Mouse (Mus musculus) hindbrain, embryonic 15.5 days (tissue): ENCODE data around the gene Tspyl1. TPM values are rescaled to one million over a fixed set of nuclear protein-coding genes. Genes with fewer than 3 reads are reported as not detected.
A peak's percentile ranks its signal among the peaks of the same experiment; 100 is the strongest.

Experiments used
- ATAC-seq: fragments of 200-750 bp; cut with Nextera tagmentation; 2 replicates; pipeline ENCODE4 v1.8.0; 2017; ENCODE audit warnings: low read depth, moderate number of reproducible peaks, moderate TSS enrichment; ENCODE audit not compliant: low FRiP score
- H3K27ac ChIP-seq: fragments of 300-500 bp; sonication (generic); replicated peaks from 2 replicates; pipeline ENCODE4 v1.5.1; 2015; ENCODE audit warnings: mild to moderate bottlenecking, inconsistent platforms
- H3K27me3 ChIP-seq: fragments of 300-500 bp; sonication (generic); 2 replicates; pipeline ENCODE4 v1.6.1; 2015; ENCODE audit warnings: control low read depth, inconsistent platforms
- H3K36me3 ChIP-seq: fragments of 300-500 bp; sonication (generic); 2 replicates; pipeline ENCODE4 v1.6.1; 2015; ENCODE audit warnings: control low read depth, inconsistent platforms
- H3K4me1 ChIP-seq: fragments of 300-500 bp; sonication (generic); replicated peaks from 2 replicates; pipeline ENCODE4 v1.6.1; 2015; ENCODE audit warnings: control low read depth, inconsistent platforms
- H3K4me2 ChIP-seq: fragments of 300-500 bp; sonication (generic); 2 replicates; pipeline ENCODE4 v1.6.1; 2015; ENCODE audit warnings: moderate library complexity, mild to moderate bottlenecking, inconsistent platforms
- H3K4me3 ChIP-seq: fragments of 300-500 bp; sonication (generic); 2 replicates; pipeline ENCODE4 v1.5.1; 2015; ENCODE audit warnings: mild to moderate bottlenecking, inconsistent platforms
- H3K9ac ChIP-seq: fragments of 300-500 bp; sonication (generic); 2 replicates; pipeline ENCODE4 v1.6.1; 2015; ENCODE audit warnings: inconsistent platforms
- H3K9me3 ChIP-seq: fragments of 300-500 bp; sonication (generic); 2 replicates; pipeline ENCODE4 v1.6.1; 2016; ENCODE audit warnings: control low read depth, inconsistent platforms
- WGBS: fragments of 180-500 bp; shearing (Covaris S2); methylation state at CpG from one replicate; pipeline ENCODE4 v1.1.7; 2015; 5-methylcytosine and 5-hydroxymethylcytosine counted together
- polyA plus RNA-seq: library from polyadenylated mRNA; unstranded; fragments of >200 nt; fragmentation: Nextera tagmentation; extraction: Ambion mirVana; gene quantifications from 2 replicates; pipeline ENCODE4 v1.2.1, GENCODE M21; 2015

Tspyl1 gene
- polyA plus RNA-seq, 1 experiment from 2014 or later = 144 TPM

- Histone ChIP-seq H3K27me3 (no peaks in the 10 kb centered on the region), H3K4me2 (no peak overlapping the region), H3K4me3 (no peak overlapping the region), H3K9ac (no peak overlapping the region), H3K4me1 (peaks cover under 1% of the 10 kb centered on the region; the same call in 1 of the 2 replicates), H3K27ac (no peak overlapping the region), H3K36me3 (no peaks in the 10 kb centered on the region), H3K9me3 (no peaks in the 10 kb centered on the region)
- ATAC-seq = no peak
- 93% methylated on average over 9 of the region's 9 CpGs for WGBS
These were observed 28.1 kb downstream of the Tspyl1 start for GRCm38 (mm10) chr10:34309915-34310685.

DNA sequence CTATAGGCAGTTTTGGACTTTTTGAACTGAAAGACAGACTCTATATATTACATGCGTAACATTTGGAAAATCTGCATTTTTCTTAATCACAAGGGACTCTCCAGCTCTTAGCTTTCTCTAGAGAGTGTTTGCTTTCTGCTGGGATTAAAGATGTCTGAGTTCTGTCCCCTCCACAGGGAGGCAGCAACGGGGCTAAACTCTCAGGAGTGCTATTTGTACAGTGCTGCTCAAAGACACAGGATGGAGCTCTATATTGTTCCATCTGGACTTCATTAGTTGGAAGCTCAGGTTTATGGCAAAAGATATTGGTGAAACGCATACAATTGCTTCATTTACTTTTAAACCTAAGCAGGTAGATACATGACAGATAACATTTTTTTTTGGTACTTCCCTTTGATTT lies 30.5 kb downstream of the Tspyl1 start:
- Histone ChIP-seq H3K4me3 (no peak overlapping the region), H3K27me3 (no peaks in the 10 kb centered on the region), H3K36me3 (no peaks in the 10 kb centered on the region), H3K27ac (no peak overlapping the region), H3K4me2 (no peak overlapping the region), H3K4me1 (peaks cover 25% of the 10 kb centered on the region), H3K9me3 (no peaks in the 10 kb centered on the region), H3K9ac (no peak overlapping the region)
- no peak for ATAC-seq
- WGBS = 74% methylated on average over 3 of the region's 3 CpGs

DNA sequence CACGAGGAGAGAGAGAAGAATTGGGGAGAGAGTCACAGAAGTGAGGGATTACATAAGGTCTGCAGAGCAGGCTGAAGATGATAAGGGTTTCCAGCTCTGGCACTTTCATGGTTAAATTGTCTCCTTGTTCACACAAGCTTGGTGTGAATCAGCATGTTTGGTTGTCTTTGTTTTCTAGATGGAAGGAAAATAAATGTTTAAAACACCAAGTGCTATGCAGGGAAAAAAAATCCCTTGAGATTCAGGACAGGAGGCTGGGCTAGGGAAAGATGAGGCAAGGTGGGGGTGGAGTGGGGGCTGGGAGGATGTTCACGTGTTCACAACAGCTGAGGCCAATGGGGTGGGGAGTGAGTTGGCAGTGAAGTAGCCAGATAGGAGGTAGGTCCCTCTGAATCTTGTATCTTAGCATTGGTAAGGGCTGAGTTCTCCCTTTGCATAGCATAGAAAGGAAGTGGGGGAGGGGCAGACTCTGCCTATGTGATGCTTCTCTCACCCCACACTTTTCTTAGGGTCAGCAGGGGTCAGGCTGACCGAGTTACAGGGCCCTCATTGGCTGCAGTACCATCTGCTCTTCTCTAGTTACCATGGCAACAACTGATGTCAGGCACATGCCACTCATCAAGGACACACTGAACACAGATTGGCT lies 34.7 kb downstream of the Tspyl1 start:
- peak; percentile 94 for ATAC-seq
- H3K9ac ChIP-seq = peak overlapping the region; percentile 31
- H3K27me3 ChIP-seq = no peaks in the 10 kb centered on the region
- H3K4me2 ChIP-seq = peak overlapping the region; percentile 50
- no peaks in the 10 kb centered on the region for H3K36me3 ChIP-seq
- peaks cover 27% of the 10 kb centered on the region for H3K4me1 ChIP-seq
- H3K27ac ChIP-seq = peak overlapping the region; percentile 87
- 0% methylated on average over 3 of the region's 3 CpGs for WGBS
- H3K9me3 ChIP-seq = no peaks in the 10 kb centered on the region
- peak overlapping the region; percentile 32 for H3K4me3 ChIP-seq

GRCm38 (mm10) chr10:34317217-34317606 lies 35.2 kb downstream of the Tspyl1 start:
- Histone ChIP-seq H3K4me3 (peak overlapping the region; percentile 32), H3K9ac (0 out of 2 replicates have a peak overlapping the region, but pooled peaks have one; percentile 6), H3K9me3 (no peaks in the 10 kb centered on the region), H3K27me3 (no peaks in the 10 kb centered on the region), H3K36me3 (no peaks in the 10 kb centered on the region), H3K27ac (peak overlapping the region; percentile 87), H3K4me2 (peak overlapping the region; percentile 50), H3K4me1 (peaks cover 27% of the 10 kb centered on the region)
- WGBS = 10% methylated on average over 2 of the region's 2 CpGs
- ATAC-seq = peak; percentile 65

DNA sequence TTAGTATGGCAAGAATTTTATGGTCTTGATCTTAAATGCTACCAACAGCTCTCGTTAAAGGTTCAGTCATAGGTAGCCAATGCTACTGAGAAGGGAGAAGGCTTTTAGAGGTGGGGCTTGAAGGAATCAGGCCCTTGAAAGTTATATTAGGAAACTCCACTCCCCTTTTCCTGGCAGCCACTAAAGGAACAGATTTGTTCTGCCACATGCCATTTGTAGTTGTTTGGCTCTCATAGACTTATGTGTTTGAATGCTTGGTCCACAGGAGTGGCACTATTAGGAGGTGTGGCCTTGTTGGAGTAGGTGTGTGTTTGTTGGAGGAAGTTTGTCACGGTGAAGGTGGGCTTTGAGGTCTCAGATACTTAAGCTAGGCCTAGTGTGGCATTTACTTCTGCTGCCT lies 38.8 kb downstream of the Tspyl1 start:
- 81% methylated on average over 2 of the region's 2 CpGs for WGBS

GRCm38 (mm10) chr10:34326701-34327100 lies 44.7 kb downstream of the Tspyl1 start:
- no peak for ATAC-seq
- WGBS = 23% methylated on average over 4 of the region's 4 CpGs
- H3K4me2 ChIP-seq = no peak overlapping the region

More for the DNA sequence above, 38.8 kb downstream of the Tspyl1 start:
- no peak for ATAC-seq
- Histone ChIP-seq H3K4me1 (peaks cover 19% of the 10 kb centered on the region), H3K27ac (no peak overlapping the region), H3K9me3 (no peaks in the 10 kb centered on the region), H3K9ac (no peak overlapping the region), H3K4me2 (no peak overlapping the region), H3K36me3 (no peaks in the 10 kb centered on the region), H3K4me3 (no peak overlapping the region), H3K27me3 (no peaks in the 10 kb centered on the region)

GRCm38 (mm10) chr10:34327144-34327543 lies 45.2 kb downstream of the Tspyl1 start:
- no peak overlapping the region for H3K4me3 ChIP-seq
- no peak overlapping the region for H3K9ac ChIP-seq
- H3K9me3 ChIP-seq = no peaks in the 10 kb centered on the region
- no peak overlapping the region for H3K4me2 ChIP-seq
- H3K27ac ChIP-seq = no peak overlapping the region
- no peaks in the 10 kb centered on the region for H3K27me3 ChIP-seq
- H3K4me1 ChIP-seq = no peaks in the 10 kb centered on the region
- 65% methylated on average over 5 of the region's 5 CpGs for WGBS
- ATAC-seq = no peak
- H3K36me3 ChIP-seq = no peaks in the 10 kb centered on the region

More at GRCm38 (mm10) chr10:34326701-34327100, 44.7 kb downstream of the Tspyl1 start:
- no peak overlapping the region for H3K4me3 ChIP-seq
- no peaks in the 10 kb centered on the region for H3K27me3 ChIP-seq
- no peaks in the 10 kb centered on the region for H3K36me3 ChIP-seq
- H3K9ac ChIP-seq = no peak overlapping the region
- H3K27ac ChIP-seq = no peak overlapping the region
- H3K4me1 ChIP-seq = no peaks in the 10 kb centered on the region
- H3K9me3 ChIP-seq = no peaks in the 10 kb centered on the region

DNA sequence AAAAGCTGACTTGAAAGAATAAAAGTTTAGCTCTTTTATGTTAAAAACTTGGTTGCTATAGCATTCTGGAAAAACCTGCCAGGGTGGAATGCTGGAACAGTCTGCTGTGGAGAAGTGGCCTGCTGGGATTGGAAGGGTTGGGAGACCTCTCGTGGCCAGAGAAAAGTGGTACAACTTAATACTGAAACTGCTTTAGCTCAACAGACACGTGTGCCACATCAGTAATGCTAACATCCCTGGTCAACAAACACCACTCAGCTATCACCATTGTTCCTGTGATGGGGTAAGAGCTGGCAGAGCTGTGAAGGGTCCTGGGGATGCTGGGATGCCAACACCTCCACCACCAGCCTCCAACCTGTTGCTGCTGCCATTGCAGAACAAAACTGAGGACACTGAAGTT lies 46.3 kb downstream of the Tspyl1 start:
- Histone ChIP-seq H3K9me3 (no peaks in the 10 kb centered on the region), H3K4me3 (no peak overlapping the region), H3K9ac (no peak overlapping the region), H3K27me3 (no peaks in the 10 kb centered on the region), H3K27ac (no peak overlapping the region), H3K4me1 (no peaks in the 10 kb centered on the region), H3K4me2 (no peak overlapping the region), H3K36me3 (no peaks in the 10 kb centered on the region)
- ATAC-seq = peak; percentile 86
- whole genome bisulfite sequencing = 2% methylated on average over 2 of the region's 2 CpGs

Other genes with a start within 250 kb of the Tspyl1 start
- gene Trappc3l, start 244.6 kb upstream of the Tspyl1 start, polyA plus RNA-seq = 0.25 TPM in 1 of 2 replicates, not detected in the other
- gene Calhm4, start 237.9 kb upstream of the Tspyl1 start, polyA plus RNA-seq = not detected in 2 replicates
- 0.71 and 0.83 TPM in 2 replicates for gene Calhm5, start 185.7 kb upstream of the Tspyl1 start, polyA plus RNA-seq
- 0.91 and 1.0 TPM in 2 replicates for gene Calhm6, start 154.2 kb upstream of the Tspyl1 start, polyA plus RNA-seq
- gene Dse, start 74.5 kb upstream of the Tspyl1 start, polyA plus RNA-seq = 6.5 and 7.6 TPM in 2 replicates
- 352 and 362 TPM in 2 replicates for gene Tspyl4, start 15.3 kb downstream of the Tspyl1 start, polyA plus RNA-seq
- 0.12 and 0.20 TPM in 2 replicates for gene Col10a1, start 107.8 kb downstream of the Tspyl1 start, polyA plus RNA-seq
- 2.3 and 2.6 TPM in 2 replicates for gene Nt5dc1, start 136.4 kb downstream of the Tspyl1 start, polyA plus RNA-seq
- 0.69 and 0.90 TPM in 2 replicates for gene Frk, start 201.2 kb downstream of the Tspyl1 start, polyA plus RNA-seq